Mouse (Mus musculus): ENCODE measurements at regions not wholly inside any gene's neighbourhood (a gene's known extent, or its start where the extent isn't known, plus 50 kb on each side); places are given as distances from the start of the nearest gene placed in this dataset.

- no peak overlapping the region for H3K4me2 ChIP-seq (ENCODE audit: low read depth)
- no peaks in the 10 kb centered on the region for H3K36me3 ChIP-seq (ENCODE audit: control insufficient read depth, insufficient read depth)
Measured at GRCm38 (mm10) chr7:95760945-95761661, 409.9 kb upstream of the Tenm4 start.

GRCm38 (mm10) chr7:95766356-95767150 is 404.5 kb upstream of the Tenm4 start:
- Histone ChIP-seq H3K4me2 (ENCODE audit: low read depth) (no peak overlapping the region), H3K79me2 (ENCODE audit: control insufficient read depth, insufficient read depth) (no peaks in the 10 kb centered on the region), H3K4me3 (no peak overlapping the region), H3K27me3 (ENCODE audit: control insufficient read depth, insufficient read depth, insufficient read length) (no peaks in the 10 kb centered on the region), H3K36me3 (ENCODE audit: control insufficient read depth, insufficient read depth) (no peaks in the 10 kb centered on the region), H3ac (ENCODE audit: control insufficient read depth, insufficient read length) (no peak overlapping the region)
- TF ChIP-seq POLR2A (IDR thresholded peaks at IDR 0.05; ENCODE audit: insufficient read length, low read depth) = no peak
- TF ChIP-seq POLR2AphosphoS2 (IDR thresholded peaks at IDR 0.05; ENCODE audit: insufficient read length, low read depth) = no peak
- TF ChIP-seq TCF3 (IDR thresholded peaks at IDR 0.05; ENCODE audit: insufficient read length, low read depth) = no peak
- no peak for TF ChIP-seq MYOG (IDR thresholded peaks at IDR 0.05; ENCODE audit: control insufficient read depth in 1 of 3, insufficient read depth in 1 of 3, insufficient read length in 2 of 3, low read depth in 2 of 3)
- no peak for TF ChIP-seq MAX (IDR thresholded peaks at IDR 0.05; ENCODE audit: low read depth)
- no peak for TF ChIP-seq SRF (IDR thresholded peaks at IDR 0.05; ENCODE audit: control insufficient read depth, insufficient read length, low read depth)
- TF ChIP-seq REST (IDR thresholded peaks at IDR 0.05; ENCODE audit: insufficient read depth, insufficient read length) = no peak
- TF ChIP-seq MYOD1 (IDR thresholded peaks at IDR 0.05; ENCODE audit: control insufficient read depth in 1 of 3, insufficient read length in 2 of 3, low read depth in 2 of 3) = no peak
- TF ChIP-seq CEBPB (IDR thresholded peaks at IDR 0.05; ENCODE audit: insufficient read depth, poor library complexity, severe bottlenecking) = no peak
- no peak for TF ChIP-seq E2F4 (IDR thresholded peaks at IDR 0.05; ENCODE audit: insufficient read depth)
- no peak for TF ChIP-seq USF1 (IDR thresholded peaks at IDR 0.05; ENCODE audit: low read depth)
- TF ChIP-seq TCF12 (IDR thresholded peaks at IDR 0.05; ENCODE audit: insufficient read depth, poor library complexity, severe bottlenecking) = no peak

More at GRCm38 (mm10) chr7:95760945-95761661, 409.9 kb upstream of the Tenm4 start:
- Histone ChIP-seq H3K79me2 (ENCODE audit: control insufficient read depth, insufficient read depth) (no peaks in the 10 kb centered on the region), H3K27me3 (ENCODE audit: control insufficient read depth, insufficient read depth, insufficient read length) (no peaks in the 10 kb centered on the region), H3ac (ENCODE audit: control insufficient read depth, insufficient read length) (no peak overlapping the region), H3K4me3 (no peak overlapping the region)
- TF ChIP-seq USF1 (IDR thresholded peaks at IDR 0.05; ENCODE audit: low read depth) = no peak
- no peak for TF ChIP-seq MAX (IDR thresholded peaks at IDR 0.05; ENCODE audit: low read depth)
- TF ChIP-seq E2F4 (IDR thresholded peaks at IDR 0.05; ENCODE audit: insufficient read depth) = no peak
- TF ChIP-seq MYOD1 (IDR thresholded peaks at IDR 0.05; ENCODE audit: control insufficient read depth in 1 of 3, insufficient read length in 2 of 3, low read depth in 2 of 3) = no peak
- TF ChIP-seq TCF12 (IDR thresholded peaks at IDR 0.05; ENCODE audit: insufficient read depth, poor library complexity, severe bottlenecking) = no peak
- no peak for TF ChIP-seq POLR2A (IDR thresholded peaks at IDR 0.05; ENCODE audit: insufficient read length, low read depth)
- no peak for TF ChIP-seq REST (IDR thresholded peaks at IDR 0.05; ENCODE audit: insufficient read depth, insufficient read length)

GRCm38 (mm10) chr7:95784523-95784922 is 386.5 kb upstream of the Tenm4 start:
- no peaks in the 10 kb centered on the region for H3K79me2 ChIP-seq (ENCODE audit: control insufficient read depth, insufficient read depth)
- no peak overlapping the region for H3K4me2 ChIP-seq (ENCODE audit: low read depth)
- no peaks in the 10 kb centered on the region for H3K36me3 ChIP-seq (ENCODE audit: control insufficient read depth, insufficient read depth)
- TF ChIP-seq POLR2AphosphoS2 (IDR thresholded peaks at IDR 0.05; ENCODE audit: insufficient read length, low read depth) (no peak), SRF (IDR thresholded peaks at IDR 0.05; ENCODE audit: control insufficient read depth, insufficient read length, low read depth) (no peak), MAX (IDR thresholded peaks at IDR 0.05; ENCODE audit: low read depth) (no peak), MYOG (IDR thresholded peaks at IDR 0.05; ENCODE audit: control insufficient read depth in 1 of 3, insufficient read depth in 1 of 3, insufficient read length in 2 of 3, low read depth in 2 of 3) (no peak)
- no peak overlapping the region for H3K4me3 ChIP-seq
- H3ac ChIP-seq (ENCODE audit: control insufficient read depth, insufficient read length) = no peak overlapping the region
- H3K27me3 ChIP-seq (ENCODE audit: control insufficient read depth, insufficient read depth, insufficient read length) = no peaks in the 10 kb centered on the region

- Histone ChIP-seq H3K79me2 (ENCODE audit: control insufficient read depth, insufficient read depth) (no peaks in the 10 kb centered on the region), H3K36me3 (ENCODE audit: control insufficient read depth, insufficient read depth) (no peaks in the 10 kb centered on the region), H3K4me2 (ENCODE audit: low read depth) (no peak overlapping the region), H3K4me3 (no peak overlapping the region), H3K27me3 (ENCODE audit: control insufficient read depth, insufficient read depth, insufficient read length) (no peaks in the 10 kb centered on the region), H3ac (ENCODE audit: control insufficient read depth, insufficient read length) (no peak overlapping the region)
- TF ChIP-seq SRF (IDR thresholded peaks at IDR 0.05; ENCODE audit: control insufficient read depth, insufficient read length, low read depth) (no peak), MYOG (IDR thresholded peaks at IDR 0.05; ENCODE audit: control insufficient read depth in 1 of 3, insufficient read depth in 1 of 3, insufficient read length in 2 of 3, low read depth in 2 of 3) (no peak), TCF12 (IDR thresholded peaks at IDR 0.05; ENCODE audit: insufficient read depth, poor library complexity, severe bottlenecking) (no peak), POLR2AphosphoS2 (IDR thresholded peaks at IDR 0.05; ENCODE audit: insufficient read length, low read depth) (no peak)
Measured at GRCm38 (mm10) chr7:95787543-95787942, 383.5 kb upstream of the Tenm4 start.

GRCm38 (mm10) chr7:95787951-95788350 is 383.1 kb upstream of the Tenm4 start:
- Histone ChIP-seq H3ac (ENCODE audit: control insufficient read depth, insufficient read length) (no peak overlapping the region), H3K27me3 (ENCODE audit: control insufficient read depth, insufficient read depth, insufficient read length) (no peaks in the 10 kb centered on the region), H3K4me2 (ENCODE audit: low read depth) (no peak overlapping the region), H3K4me3 (no peak overlapping the region), H3K79me2 (ENCODE audit: control insufficient read depth, insufficient read depth) (no peaks in the 10 kb centered on the region), H3K36me3 (ENCODE audit: control insufficient read depth, insufficient read depth) (no peaks in the 10 kb centered on the region)
- TF ChIP-seq SRF (IDR thresholded peaks at IDR 0.05; ENCODE audit: control insufficient read depth, insufficient read length, low read depth) (no peak), TCF3 (IDR thresholded peaks at IDR 0.05; ENCODE audit: insufficient read length, low read depth) (no peak), REST (IDR thresholded peaks at IDR 0.05; ENCODE audit: insufficient read depth, insufficient read length) (no peak), POLR2AphosphoS2 (IDR thresholded peaks at IDR 0.05; ENCODE audit: insufficient read length, low read depth) (no peak), MAX (IDR thresholded peaks at IDR 0.05; ENCODE audit: low read depth) (no peak), MYOG (IDR thresholded peaks at IDR 0.05; ENCODE audit: control insufficient read depth in 1 of 3, insufficient read depth in 1 of 3, insufficient read length in 2 of 3, low read depth in 2 of 3) (no peak), CEBPB (IDR thresholded peaks at IDR 0.05; ENCODE audit: insufficient read depth, poor library complexity, severe bottlenecking) (no peak)
